Mouse (Mus musculus) kidney, embryonic 16.5 days (tissue): ENCODE results near the gene Amz2. TPM values are rescaled to one million over a fixed set of nuclear protein-coding genes. Genes with fewer than 3 reads are reported as not detected.

Source experiments
- ATAC-seq: fragments of 200-750 bp; cut with Nextera tagmentation; 2 replicates; pipeline ENCODE4 v1.8.0; 2017; ENCODE audit warnings: moderate TSS enrichment; ENCODE audit not compliant: low FRiP score, low TSS enrichment
- H3K27ac ChIP-seq: fragments of 300-500 bp; sonication (generic); 2 replicates; pipeline ENCODE4 v1.5.1; 2014; ENCODE audit warnings: low read length
- H3K27me3 ChIP-seq: fragments of 300-500 bp; sonication (generic); 2 replicates; pipeline ENCODE4 v1.6.1; 2014; ENCODE audit warnings: low read length, control low read depth, mixed read lengths; ENCODE audit not compliant: insufficient read depth
- H3K36me3 ChIP-seq: fragments of 300-500 bp; sonication (generic); 2 replicates; pipeline ENCODE4 v1.6.1; 2014; ENCODE audit warnings: low read length, control low read depth, mixed read lengths; ENCODE audit not compliant: insufficient read depth
- H3K4me1 ChIP-seq: fragments of 300-500 bp; sonication (generic); 2 replicates; pipeline ENCODE4 v1.6.1; 2014; ENCODE audit warnings: low read length, control low read depth, mixed read lengths; ENCODE audit not compliant: insufficient read depth
- H3K4me2 ChIP-seq: fragments of 300-500 bp; sonication (generic); replicated peaks from 2 replicates; pipeline ENCODE4 v1.6.1; 2014; ENCODE audit warnings: low read depth, low read length
- H3K4me3 ChIP-seq: fragments of 300-500 bp; sonication (generic); 2 replicates; pipeline ENCODE4 v1.5.1; 2014; ENCODE audit warnings: mild to moderate bottlenecking, low read length
- H3K9ac ChIP-seq: fragments of 300-500 bp; sonication (generic); replicated peaks from 2 replicates; pipeline ENCODE4 v1.6.1; 2014; ENCODE audit warnings: low read length
- H3K9me3 ChIP-seq: fragments of 300-500 bp; sonication (generic); 2 replicates; pipeline ENCODE4 v1.6.1; 2016; ENCODE audit warnings: low read length, control low read depth
- WGBS: fragments of 180-500 bp; shearing (Covaris S2); extraction: QIAGEN DNeasy Blood & Tissue Kit; methylation state at CpG from one replicate; pipeline ENCODE4 v1.1.7; 2014; 5-methylcytosine and 5-hydroxymethylcytosine counted together
- polyA plus RNA-seq: library from polyadenylated mRNA; unstranded; fragments of >200 nt; fragmentation: Nextera tagmentation; extraction: Ambion mirVana; gene quantifications from 2 replicates; pipeline ENCODE4 v1.2.1, GENCODE M21; 2015

The Amz2 gene
- polyA plus RNA-seq, 1 experiment from 2014 or later = 42.7 TPM

DNA sequence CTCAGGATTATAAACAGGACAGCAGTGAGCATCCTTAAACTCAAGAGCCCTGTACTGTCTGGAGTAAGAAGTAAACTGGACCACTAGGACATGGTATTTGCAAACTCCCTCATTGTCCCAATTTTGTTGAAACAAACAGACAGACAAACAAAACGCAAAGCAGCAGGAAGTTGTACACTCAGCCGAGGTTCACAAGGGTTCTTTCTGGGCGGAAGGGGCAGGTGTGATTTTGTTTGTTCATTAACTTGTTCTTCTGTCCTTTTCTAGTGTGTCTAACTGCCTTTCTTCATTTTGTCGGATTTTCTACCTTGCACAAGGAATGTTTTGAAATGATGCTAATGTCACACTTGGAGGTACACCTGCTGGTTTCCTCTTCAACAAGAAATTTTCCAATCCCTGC is 6.3 kb upstream of the Amz2 start:
- Histone ChIP-seq H3K36me3 (no peaks in the 10 kb centered on the region), H3K4me1 (peaks cover 4% of the 10 kb centered on the region; the same call in 1 of the 2 replicates), H3K4me3 (no peak overlapping the region), H3K9me3 (no peaks in the 10 kb centered on the region; the same call in 1 of the 2 replicates), H3K4me2 (peak overlapping the region; percentile 42), H3K27ac (no peak overlapping the region), H3K27me3 (no peaks in the 10 kb centered on the region), H3K9ac (no peak overlapping the region)
- no peak for ATAC-seq
- 48% methylated on average over 4 of the region's 4 CpGs for WGBS

DNA sequence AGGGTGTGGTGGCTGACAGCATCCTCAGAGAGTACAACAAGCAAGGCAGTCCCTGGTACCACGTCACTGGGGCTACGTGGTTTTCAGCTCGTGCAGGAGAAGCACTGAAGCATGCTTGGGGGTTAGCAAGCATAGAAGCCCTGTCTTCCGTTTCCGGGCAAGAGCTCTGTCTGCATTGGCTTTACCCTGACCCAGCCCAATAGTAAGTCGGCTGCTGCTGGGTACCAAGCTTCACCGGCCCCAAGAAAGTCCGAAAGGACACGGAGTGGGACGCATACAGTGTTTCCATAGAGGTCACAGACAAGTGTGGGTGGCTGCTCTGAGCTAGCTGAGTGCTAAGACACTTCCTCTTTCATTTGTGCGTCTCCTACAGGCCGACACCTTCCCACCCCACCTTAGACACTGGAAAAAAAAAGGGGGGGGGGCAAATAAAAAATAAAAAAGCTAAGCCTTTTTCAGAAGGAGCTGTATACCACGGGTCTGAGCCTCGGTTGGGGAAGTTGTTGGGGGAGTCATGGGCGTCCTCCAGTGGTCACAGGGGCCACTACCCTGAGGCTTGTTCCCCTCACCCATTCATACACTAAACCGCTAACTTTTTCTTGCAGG is 5.7 kb upstream of the Amz2 start:
- ATAC-seq = peak; percentile 64
- no peaks in the 10 kb centered on the region; the same call in 1 of the 2 replicates for H3K9me3 ChIP-seq
- H3K36me3 ChIP-seq = no peaks in the 10 kb centered on the region
- H3K4me1 ChIP-seq = peaks cover 4% of the 10 kb centered on the region; the same call in 1 of the 2 replicates
- no peak overlapping the region for H3K27ac ChIP-seq
- no peaks in the 10 kb centered on the region for H3K27me3 ChIP-seq
- H3K4me2 ChIP-seq = peak overlapping the region; percentile 42
- 46% methylated on average over 16 of the region's 16 CpGs for WGBS
- 0 out of 2 replicates have a peak overlapping the region, but pooled peaks have one; percentile 17 for H3K9ac ChIP-seq
- 0 out of 2 replicates have a peak overlapping the region, but pooled peaks have one; percentile 4 for H3K4me3 ChIP-seq

- no peak for ATAC-seq
- Histone ChIP-seq H3K4me3 (no peak overlapping the region), H3K9ac (0 out of 2 replicates have a peak overlapping the region, but pooled peaks have one; percentile 17), H3K4me1 (peaks cover 4% of the 10 kb centered on the region; the same call in 1 of the 2 replicates), H3K36me3 (no peaks in the 10 kb centered on the region), H3K27ac (no peak overlapping the region), H3K4me2 (0 out of 2 replicates have a peak overlapping the region, but pooled peaks have one; percentile 42), H3K9me3 (no peaks in the 10 kb centered on the region; the same call in 1 of the 2 replicates), H3K27me3 (no peaks in the 10 kb centered on the region)
- WGBS = 75% methylated on average over 14 of the region's 14 CpGs
Measured at GRCm38 (mm10) chr11:109420567-109420962, 5.2 kb upstream of the Amz2 start.

DNA sequence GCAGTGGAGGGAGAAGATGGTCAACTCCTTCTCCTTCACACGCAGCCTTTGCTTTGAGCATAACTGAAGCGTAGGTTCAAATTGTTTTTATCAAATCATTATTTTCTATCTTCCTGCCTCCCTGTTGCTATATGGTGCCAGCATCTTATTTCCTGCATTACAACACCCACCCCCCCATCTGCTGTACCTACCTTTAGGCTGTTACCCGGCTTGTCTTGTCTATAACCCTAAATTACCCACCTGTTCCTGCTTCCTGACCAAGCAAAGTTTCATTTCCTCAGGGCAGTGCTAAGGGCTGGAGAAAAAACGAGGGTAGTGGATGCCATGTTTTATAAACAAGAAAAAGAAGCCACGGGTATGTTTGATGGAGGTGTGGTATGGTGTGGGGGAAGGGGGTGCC is 4.5 kb upstream of the Amz2 start:
- H3K9me3 ChIP-seq = no peaks in the 10 kb centered on the region; the same call in 1 of the 2 replicates
- H3K4me3 ChIP-seq = no peak overlapping the region
- 79% methylated on average over 5 of the region's 5 CpGs for WGBS
- H3K36me3 ChIP-seq = no peaks in the 10 kb centered on the region
- peaks cover 4% of the 10 kb centered on the region; the same call in 1 of the 2 replicates for H3K4me1 ChIP-seq
- no peak overlapping the region for H3K4me2 ChIP-seq
- H3K27ac ChIP-seq = no peak overlapping the region
- no peak for ATAC-seq
- H3K9ac ChIP-seq = no peak overlapping the region
- no peaks in the 10 kb centered on the region for H3K27me3 ChIP-seq

DNA sequence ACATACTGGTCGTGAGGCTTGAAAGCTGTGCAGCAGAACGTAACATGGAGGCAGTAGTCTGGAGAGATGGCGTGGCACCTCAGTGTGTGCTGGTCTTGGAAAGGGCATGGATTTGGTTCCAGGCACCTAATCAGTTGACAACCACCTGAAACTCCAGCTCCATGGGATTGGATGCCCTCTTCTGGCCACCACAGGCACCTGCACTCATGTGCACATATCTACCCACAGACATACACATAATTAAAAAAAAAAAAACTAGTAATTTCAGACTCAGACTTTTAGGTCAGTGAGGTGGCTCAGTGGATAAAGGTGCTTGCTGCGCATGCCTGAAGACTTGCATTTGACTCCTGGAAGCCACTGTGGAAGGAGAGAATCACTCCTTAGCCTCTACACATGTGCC is 3.5 kb upstream of the Amz2 start:
- Histone ChIP-seq H3K9me3 (no peaks in the 10 kb centered on the region; the same call in 1 of the 2 replicates), H3K4me1 (peaks cover 11% of the 10 kb centered on the region), H3K36me3 (no peaks in the 10 kb centered on the region), H3K4me2 (no peak overlapping the region), H3K27me3 (no peaks in the 10 kb centered on the region), H3K4me3 (no peak overlapping the region), H3K27ac (no peak overlapping the region), H3K9ac (no peak overlapping the region)
- WGBS = 98% methylated on average over 4 of the region's 4 CpGs
- no peak for ATAC-seq

- Histone ChIP-seq H3K4me3 (no peak overlapping the region), H3K27ac (no peak overlapping the region), H3K4me2 (no peak overlapping the region), H3K4me1 (peaks cover 11% of the 10 kb centered on the region), H3K9ac (no peak overlapping the region), H3K9me3 (no peaks in the 10 kb centered on the region; the same call in 1 of the 2 replicates), H3K27me3 (no peaks in the 10 kb centered on the region), H3K36me3 (0 out of 2 replicates have a peak, but pooled peaks cover 2% of the 10 kb centered on the region)
- ATAC-seq = no peak
- 42% methylated on average over 1 of the region's 1 CpGs for WGBS
Measured at GRCm38 (mm10) chr11:109423294-109423693, 2.5 kb upstream of the Amz2 start.

DNA sequence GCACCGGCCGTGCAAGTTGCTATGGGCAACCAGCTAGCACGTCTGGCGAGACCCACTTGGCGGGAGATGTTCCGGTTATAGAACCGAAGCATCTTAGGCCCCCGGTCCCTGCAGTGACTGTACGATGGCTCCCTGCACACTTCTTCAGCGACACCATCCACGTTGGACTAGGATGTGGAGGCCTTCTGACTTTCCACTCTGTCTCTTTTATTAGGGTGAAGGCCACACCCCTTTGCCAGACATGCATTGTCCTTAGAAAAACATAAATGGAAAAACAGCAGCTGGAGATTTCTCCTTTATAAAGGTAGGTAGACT is 483 bp downstream of the Amz2 start:
- Histone ChIP-seq H3K9ac (peak overlapping the region; percentile 77), H3K9me3 (no peaks in the 10 kb centered on the region; the same call in 1 of the 2 replicates), H3K36me3 (peaks cover 25% of the 10 kb centered on the region), H3K4me1 (peaks cover 7% of the 10 kb centered on the region), H3K27me3 (no peaks in the 10 kb centered on the region), H3K27ac (peak overlapping the region; percentile 90), H3K4me3 (peak overlapping the region; percentile 71), H3K4me2 (peak overlapping the region; percentile 75)
- whole genome bisulfite sequencing = under 1% methylated on average over 11 of the region's 11 CpGs
- no peak for ATAC-seq

DNA sequence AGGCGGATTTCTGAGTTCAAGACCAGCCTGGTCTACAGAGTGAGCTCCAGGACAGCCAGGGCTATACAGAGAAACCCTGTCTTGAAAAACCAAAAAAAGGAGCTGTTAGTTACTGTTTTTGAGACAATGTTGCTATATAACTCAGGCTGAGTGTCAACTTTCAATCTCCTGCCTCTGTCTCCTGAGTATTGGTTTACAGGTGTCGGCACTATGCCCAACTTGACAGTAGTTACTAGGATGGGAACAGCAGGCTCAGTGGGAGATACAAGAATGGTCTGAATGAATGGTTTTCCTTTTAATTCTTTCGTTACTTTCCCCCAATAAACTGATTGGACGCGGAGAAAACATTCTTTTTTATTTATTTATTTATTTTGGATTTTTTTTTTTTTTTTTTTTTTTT is 1.6 kb downstream of the Amz2 start:
- Histone ChIP-seq H3K4me2 (no peak overlapping the region), H3K4me1 (peaks cover 7% of the 10 kb centered on the region)
- 90% methylated on average over 5 of the region's 5 CpGs for WGBS

GRCm38 (mm10) chr11:109434233-109434798 is 8.6 kb downstream of the Amz2 start:
- Histone ChIP-seq H3K27me3 (no peaks in the 10 kb centered on the region), H3K4me3 (no peak overlapping the region), H3K4me2 (no peak overlapping the region), H3K27ac (no peak overlapping the region), H3K4me1 (peaks cover 1% of the 10 kb centered on the region; the same call in 1 of the 2 replicates), H3K9me3 (no peaks in the 10 kb centered on the region), H3K36me3 (peaks cover 42% of the 10 kb centered on the region), H3K9ac (no peak overlapping the region)
- WGBS = 89% methylated on average over 16 of the region's 16 CpGs
- no peak for ATAC-seq

More for the DNA sequence above, 1.6 kb downstream of the Amz2 start:
- Histone ChIP-seq H3K36me3 (peaks cover 25% of the 10 kb centered on the region), H3K27me3 (no peaks in the 10 kb centered on the region), H3K27ac (no peak overlapping the region), H3K4me3 (no peak overlapping the region), H3K9ac (no peak overlapping the region), H3K9me3 (no peaks in the 10 kb centered on the region; the same call in 1 of the 2 replicates)
- no peak for ATAC-seq

DNA sequence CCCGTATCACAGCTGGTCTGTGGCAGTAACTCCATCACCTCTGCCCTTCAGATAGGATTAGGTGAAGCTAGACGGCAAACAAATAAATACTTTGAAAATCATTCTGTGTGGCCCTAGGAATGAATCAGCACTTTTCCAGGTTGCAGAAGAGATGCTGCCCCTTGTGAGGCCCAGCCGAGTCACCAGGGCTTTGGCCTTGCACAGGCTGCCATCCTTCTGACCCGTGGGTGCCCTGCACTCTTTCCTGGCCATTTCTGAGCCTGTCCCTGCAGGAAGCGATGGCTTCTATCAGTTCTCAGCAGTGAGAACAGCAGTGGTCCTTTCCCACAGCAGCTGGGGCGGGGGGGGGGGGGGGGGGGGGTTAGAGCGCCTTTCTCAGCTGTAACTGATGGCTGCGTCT is 11.1 kb downstream of the Amz2 start:
- H3K4me1 ChIP-seq = peaks cover 14% of the 10 kb centered on the region
- ATAC-seq = no peak
- no peak overlapping the region for H3K9ac ChIP-seq
- no peaks in the 10 kb centered on the region for H3K27me3 ChIP-seq
- no peak overlapping the region for H3K4me2 ChIP-seq
- no peak overlapping the region for H3K27ac ChIP-seq
- 68% methylated on average over 8 of the region's 8 CpGs for WGBS
- peaks cover 26% of the 10 kb centered on the region for H3K36me3 ChIP-seq
- H3K4me3 ChIP-seq = no peak overlapping the region
- no peaks in the 10 kb centered on the region for H3K9me3 ChIP-seq
